Mouse (Mus musculus) mouse trophoblast stem cell (cell line): Measurements from ENCODE around the gene Olfr389.

Experiments used
- in situ Hi-C, 2 experiments: fragments of 300-500 bp; cut with MseI, MboI; formaldehyde crosslinking; loops; 2 replicates in 1 of 2; 3 replicates in 1 of 2; pipeline ENCODE4 v1.15.1; 2025

Olfr389 gene

DNA sequence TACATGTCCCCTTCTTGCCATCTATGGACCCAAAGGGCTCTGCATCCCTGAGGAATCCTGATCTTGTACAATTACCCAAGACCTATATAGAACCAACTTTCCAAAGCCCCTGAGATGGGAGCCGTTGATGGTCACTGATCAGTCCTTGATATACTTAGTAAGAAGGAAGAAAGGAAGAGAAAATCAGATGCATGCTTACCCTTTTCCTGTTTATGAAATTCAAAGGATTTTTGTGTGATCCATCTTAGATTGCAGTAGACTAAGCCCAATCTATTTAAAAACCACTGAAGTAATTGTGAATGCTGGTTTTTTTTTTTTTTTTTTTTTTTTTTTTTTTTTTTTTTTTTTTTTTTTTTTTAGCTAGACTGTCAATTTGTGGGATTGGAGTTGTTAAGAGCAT, at the start of gene Olfr389:
Gene Olfr389 (minus strand): TSS at position 101 of the 400 bp plus-strand sequence.
- in situ Hi-C loops: no loop called here

GRCm38 (mm10) chr11:73816949-73817348, 36.4 kb upstream of the Olfr389 start, which contains the start of gene Olfr392:
TSS of gene Olfr392 (minus strand) at chr11:73817049.
- in situ Hi-C loops: no loop called here

- in situ Hi-C loops: no loop called here
Measured at GRCm38 (mm10) chr11:73802952-73803351, 22.4 kb upstream of the Olfr389 start, which contains the start of gene Olfr391-ps. TSS of gene Olfr391-ps (minus strand) at chr11:73803052.

DNA sequence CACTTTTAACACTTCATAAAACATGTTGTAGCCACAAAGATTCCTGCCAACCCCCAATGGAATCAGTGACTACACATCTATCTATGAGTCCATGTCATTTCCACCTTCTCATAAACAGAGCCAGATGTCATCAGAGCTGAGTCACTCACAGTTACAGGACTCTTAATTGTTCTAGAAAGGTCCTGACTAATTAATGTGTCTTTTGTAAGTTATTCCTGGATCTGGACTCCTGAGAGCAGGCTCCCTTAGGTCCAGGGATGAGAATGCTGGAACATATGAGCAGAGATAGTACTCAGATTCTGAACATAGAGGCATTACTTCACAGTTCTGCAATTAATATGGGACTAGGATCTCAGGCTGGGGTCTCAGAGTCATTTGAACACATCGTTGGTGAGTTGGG, 2.2 kb upstream of the Olfr389 start, which contains the start of gene Olfr390:
Gene Olfr390 (plus strand): TSS at position 301 of the 400 bp plus-strand sequence.
- in situ Hi-C loops: no loop called here

- in situ Hi-C loops: no loop called here
Measured at GRCm38 (mm10) chr11:73759115-73759514, 21.4 kb downstream of the Olfr389 start.
